Mouse (Mus musculus): ENCODE measurements around the gene Tsen2.

Gene Tsen2

DNA sequence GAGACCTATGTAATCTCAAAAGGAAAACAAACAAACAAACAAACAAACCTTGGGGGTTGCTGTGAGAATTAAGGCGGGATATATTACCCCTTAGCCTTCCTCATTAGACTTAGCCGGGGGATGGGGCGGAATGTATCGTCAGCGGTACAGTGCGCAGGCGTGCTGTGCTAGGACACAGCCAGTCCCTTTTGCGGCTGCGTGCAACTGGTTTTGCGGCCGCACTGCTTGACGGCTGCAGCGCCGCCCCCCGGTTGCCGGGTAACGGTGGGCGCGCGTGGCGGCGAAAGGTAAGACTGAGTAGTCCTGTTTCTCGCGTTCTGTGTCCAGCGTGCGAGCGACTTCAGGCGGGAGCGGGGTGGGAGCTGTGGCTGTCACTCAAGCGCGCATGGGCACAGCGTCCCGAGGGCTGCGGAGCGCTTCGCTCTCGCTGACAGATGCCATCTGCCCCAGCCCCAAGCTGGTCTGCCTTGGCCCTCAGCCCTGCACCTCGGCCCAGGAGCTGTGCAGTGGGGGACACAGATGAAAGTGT is at the start of gene Tsen2:
Gene Tsen2, plus strand, starts transcription at position 223 of the 529 bp plus-strand sequence.
- DNase-seq (ENCODE audit: low read depth, low spot score): peak; percentile 98

GRCm38 (mm10) chr6:115499540-115499939 is 44.9 kb upstream of the Tsen2 start:
- DNase-seq (ENCODE audit: low read depth, low spot score): no peak

DNA sequence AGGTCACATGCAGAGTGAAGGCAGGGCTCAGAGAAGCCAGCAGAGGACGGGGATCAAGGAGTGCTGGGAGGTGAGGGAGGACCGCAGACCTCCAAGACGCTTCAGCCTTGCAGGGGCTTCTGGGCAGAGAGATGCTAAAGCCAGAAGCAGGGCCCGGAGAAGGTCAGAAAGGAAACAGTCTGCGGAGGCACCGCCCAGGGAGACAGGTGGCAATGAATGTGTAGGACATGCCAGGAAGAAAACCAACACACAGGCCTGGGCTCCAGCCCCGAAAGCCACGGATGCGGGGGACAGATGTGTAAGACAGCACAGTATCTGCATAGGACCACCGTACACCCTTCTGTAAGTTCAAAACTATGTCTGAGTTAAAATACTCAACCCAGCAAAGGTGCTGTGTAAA is 44.2 kb upstream of the Tsen2 start:
- no peak for DNase-seq (ENCODE audit: low read depth, low spot score)

- DNase-seq (ENCODE audit: low read depth, low spot score): no peak
Measured at GRCm38 (mm10) chr6:115501131-115501530, 43.3 kb upstream of the Tsen2 start.

GRCm38 (mm10) chr6:115503038-115503437 is 41.4 kb upstream of the Tsen2 start:
- no peak for DNase-seq (ENCODE audit: low read depth, low spot score)

DNA sequence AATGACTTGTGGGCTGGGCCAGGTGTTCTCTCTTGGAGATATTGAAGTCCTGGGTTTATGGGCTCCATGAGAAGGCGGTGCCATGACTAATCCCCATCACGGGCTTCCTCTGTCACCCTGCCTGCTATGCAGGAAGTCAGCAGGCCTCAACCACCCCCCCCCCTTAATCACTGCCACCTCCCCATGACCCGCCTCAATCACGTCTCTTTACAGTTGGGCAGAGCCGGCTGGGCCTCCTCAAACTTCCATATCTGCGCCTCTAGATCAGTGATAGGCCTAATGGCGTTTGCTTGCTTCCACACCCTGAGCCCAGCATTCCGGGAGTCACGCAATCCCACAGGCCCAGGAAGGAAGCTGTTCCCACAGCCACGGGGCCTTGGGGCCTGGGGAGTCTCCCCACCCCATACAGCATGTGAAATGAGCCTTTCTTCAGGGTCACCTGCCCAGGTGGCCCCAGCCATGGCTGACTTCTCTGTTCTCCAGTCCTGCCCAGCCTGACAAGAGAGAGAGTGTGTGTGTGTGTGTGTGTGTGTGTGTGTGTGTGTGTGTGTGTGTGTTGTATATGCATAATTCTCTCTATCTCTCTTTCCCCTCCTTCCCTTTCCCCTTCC is 40.8 kb upstream of the Tsen2 start:
- no peak for DNase-seq (ENCODE audit: low read depth, low spot score)

GRCm38 (mm10) chr6:115504160-115504558 is 40.3 kb upstream of the Tsen2 start:
- no peak for DNase-seq (ENCODE audit: low read depth, low spot score)

GRCm38 (mm10) chr6:115504915-115505314 is 39.5 kb upstream of the Tsen2 start:
- DNase-seq (ENCODE audit: low read depth, low spot score): no peak

DNA sequence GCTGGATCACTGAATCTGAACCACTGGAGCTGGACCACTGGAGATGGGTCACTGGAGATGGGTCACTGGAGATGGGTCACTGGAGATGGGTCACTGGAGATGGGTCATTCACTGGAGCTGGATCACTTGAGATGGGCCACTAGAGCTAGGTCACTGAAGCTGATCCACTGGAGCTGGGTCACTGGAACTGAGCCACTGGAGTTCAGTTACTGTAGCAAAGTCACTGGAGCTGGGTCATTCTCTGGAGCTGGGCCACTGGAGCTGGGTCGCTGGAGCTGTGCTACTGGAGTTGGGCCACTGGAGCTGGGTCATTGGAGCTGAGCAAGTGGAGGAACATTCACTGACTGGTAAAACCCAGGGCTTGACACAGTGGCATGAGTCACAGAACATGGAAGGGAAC is 38.0 kb upstream of the Tsen2 start:
- no peak for DNase-seq (ENCODE audit: low read depth, low spot score)

- DNase-seq (ENCODE audit: low read depth, low spot score): no peak
Measured at GRCm38 (mm10) chr6:115511447-115511846, 33.0 kb upstream of the Tsen2 start.

DNA sequence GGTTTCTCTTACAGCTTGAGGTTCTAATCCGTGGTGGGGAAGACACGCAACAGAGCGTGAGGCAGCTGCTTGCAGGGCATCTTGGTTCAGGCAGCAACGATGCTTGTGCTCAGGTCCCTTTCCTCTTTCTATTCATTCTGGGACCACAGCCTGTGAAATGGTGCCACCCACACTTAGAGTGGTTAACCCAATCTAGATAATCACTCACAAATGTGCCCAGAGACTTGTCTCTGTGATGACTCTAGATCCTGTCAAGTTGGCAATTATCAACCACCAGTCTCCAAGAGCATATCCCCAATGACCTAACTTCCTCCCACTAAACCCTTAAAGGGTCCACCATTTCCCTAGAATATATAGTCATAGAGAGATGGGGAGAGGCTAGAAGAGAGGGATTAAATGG is 31.3 kb upstream of the Tsen2 start:
- no peak for DNase-seq (ENCODE audit: low read depth, low spot score)

- DNase-seq (ENCODE audit: low read depth, low spot score): no peak
Measured at GRCm38 (mm10) chr6:115517904-115518303, 26.6 kb upstream of the Tsen2 start.

GRCm38 (mm10) chr6:115518352-115518751 is 26.1 kb upstream of the Tsen2 start:
- no peak for DNase-seq (ENCODE audit: low read depth, low spot score)

DNA sequence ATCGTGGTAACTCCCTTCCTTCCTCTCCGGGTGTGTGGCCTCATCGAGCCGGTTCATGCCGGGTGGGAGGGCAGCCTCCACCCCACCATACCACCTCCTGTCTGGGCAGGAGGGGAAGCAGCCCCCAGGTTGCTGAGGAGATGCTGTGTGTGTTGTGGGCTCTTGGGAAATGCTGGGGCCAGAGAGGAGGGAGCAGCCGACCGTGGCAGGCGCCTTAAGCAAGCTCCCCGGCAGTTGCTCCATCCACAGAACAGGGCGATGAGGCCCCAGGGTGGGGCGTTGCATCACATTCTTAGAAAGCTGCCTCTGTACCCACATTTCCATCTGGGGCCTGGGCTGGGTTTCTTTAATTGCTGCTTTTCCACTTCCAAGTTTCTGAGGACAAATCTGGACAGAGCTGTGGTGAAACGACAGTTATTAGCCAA is 25.2 kb upstream of the Tsen2 start:
- DNase-seq (ENCODE audit: low read depth, low spot score): no peak

- no peak for DNase-seq (ENCODE audit: low read depth, low spot score)
Measured at GRCm38 (mm10) chr6:115521923-115522322, 22.5 kb upstream of the Tsen2 start.

DNA sequence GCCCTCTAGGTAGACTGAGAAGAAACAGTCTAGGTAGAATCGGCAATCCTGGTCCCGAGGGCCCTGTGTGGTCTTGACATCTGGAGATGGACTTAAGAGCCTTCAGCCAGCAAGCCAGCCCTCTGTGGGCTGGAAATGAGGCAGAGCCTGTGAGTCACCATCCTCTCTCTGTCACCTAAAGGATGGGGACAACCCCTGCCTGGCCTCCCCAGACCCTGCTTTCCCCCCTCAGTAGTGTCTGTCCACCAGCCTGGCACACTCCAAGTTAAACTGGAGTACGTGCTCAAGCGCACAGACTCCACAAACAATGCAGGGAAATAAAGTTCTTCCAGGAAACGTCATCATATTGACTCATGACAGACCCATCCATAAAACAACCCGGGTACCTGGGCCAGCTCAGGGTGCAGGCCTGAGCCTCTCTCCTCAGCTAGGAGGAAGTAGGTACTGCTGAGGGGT is 21.7 kb upstream of the Tsen2 start:
- no peak for DNase-seq (ENCODE audit: low read depth, low spot score)

- DNase-seq (ENCODE audit: low read depth, low spot score): no peak
Measured at GRCm38 (mm10) chr6:115523201-115523600, 21.3 kb upstream of the Tsen2 start.

GRCm38 (mm10) chr6:115524449-115524990 is 19.9 kb upstream of the Tsen2 start:
- peak; percentile 29 for DNase-seq (ENCODE audit: low read depth, low spot score)

- DNase-seq (ENCODE audit: low read depth, low spot score): no peak
Measured at GRCm38 (mm10) chr6:115527418-115527817, 17.0 kb upstream of the Tsen2 start.

GRCm38 (mm10) chr6:115528372-115528771 is 16.1 kb upstream of the Tsen2 start:
- peak; percentile 24 for DNase-seq (ENCODE audit: low read depth, low spot score)

GRCm38 (mm10) chr6:115534617-115535016 is 9.8 kb upstream of the Tsen2 start:
- no peak for DNase-seq (ENCODE audit: low read depth, low spot score)

DNA sequence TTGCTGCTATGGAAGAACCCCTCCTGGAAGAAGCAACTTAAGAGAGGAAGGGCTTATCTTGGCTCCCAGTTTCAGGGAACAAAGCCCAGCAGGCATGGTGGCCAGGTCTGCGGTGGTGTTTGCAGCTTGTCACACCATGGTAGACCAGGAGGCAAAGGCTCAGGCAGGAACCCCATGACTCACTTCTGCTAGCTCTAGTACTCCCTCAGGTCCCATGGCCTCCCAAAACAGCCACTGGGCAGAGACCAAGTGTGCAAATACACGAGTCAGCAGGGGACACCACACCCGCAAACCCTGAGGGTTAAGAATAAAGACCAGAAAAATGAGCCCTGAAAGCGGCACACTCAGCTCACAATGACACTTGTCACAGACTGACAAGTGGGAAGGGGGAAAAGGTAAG is 8.3 kb upstream of the Tsen2 start:
- DNase-seq (ENCODE audit: low read depth, low spot score): no peak

GRCm38 (mm10) chr6:115538645-115539429 is 5.6 kb upstream of the Tsen2 start:
- peak; percentile 88 for DNase-seq (ENCODE audit: low read depth, low spot score)
